Mouse (Mus musculus) spleen, adult 10 weeks (tissue): ENCODE data around the gene Olfr1340. TPM values are rescaled to one million over a fixed set of nuclear protein-coding genes. Genes with fewer than 3 reads are reported as not detected.

Experiments used
- polyA plus RNA-seq: library from polyadenylated mRNA; stranded (reverse); fragments of 350-450 nt; fragmentation: Illumina TruSeq; extraction: RNeasy Lipid Tissue Mini Kit (QIAGEN cat#74804); gene quantifications from one replicate; pipeline ENCODE4 v1.2.3, GENCODE M21; 2015; ENCODE audit warnings: low replicate concordance; ENCODE audit not compliant: insufficient read depth

The Olfr1340 gene
- not detected for polyA plus RNA-seq

DNA sequence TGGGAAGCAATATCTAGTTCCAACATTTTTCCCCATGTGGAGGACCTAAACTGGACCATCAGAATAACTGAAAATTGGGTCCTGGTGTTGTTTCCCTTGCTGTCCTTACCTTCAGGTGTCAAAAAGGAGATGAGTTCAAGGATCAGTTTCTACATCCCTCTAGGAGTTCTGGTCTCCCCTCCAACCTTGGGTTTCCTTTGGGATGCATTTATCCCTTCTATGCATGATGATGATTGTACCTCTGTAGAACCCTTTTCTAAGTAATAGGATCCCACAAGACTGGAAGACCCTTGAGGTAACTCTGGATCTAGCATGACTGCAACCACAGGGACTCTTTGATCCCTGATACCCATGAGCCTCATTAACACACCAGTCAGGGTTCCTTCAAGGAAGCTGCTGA, at the start of gene Olfr1340:
Gene Olfr1340, plus strand, starts transcription at position 301 of the 400 bp plus-strand sequence.

DNA sequence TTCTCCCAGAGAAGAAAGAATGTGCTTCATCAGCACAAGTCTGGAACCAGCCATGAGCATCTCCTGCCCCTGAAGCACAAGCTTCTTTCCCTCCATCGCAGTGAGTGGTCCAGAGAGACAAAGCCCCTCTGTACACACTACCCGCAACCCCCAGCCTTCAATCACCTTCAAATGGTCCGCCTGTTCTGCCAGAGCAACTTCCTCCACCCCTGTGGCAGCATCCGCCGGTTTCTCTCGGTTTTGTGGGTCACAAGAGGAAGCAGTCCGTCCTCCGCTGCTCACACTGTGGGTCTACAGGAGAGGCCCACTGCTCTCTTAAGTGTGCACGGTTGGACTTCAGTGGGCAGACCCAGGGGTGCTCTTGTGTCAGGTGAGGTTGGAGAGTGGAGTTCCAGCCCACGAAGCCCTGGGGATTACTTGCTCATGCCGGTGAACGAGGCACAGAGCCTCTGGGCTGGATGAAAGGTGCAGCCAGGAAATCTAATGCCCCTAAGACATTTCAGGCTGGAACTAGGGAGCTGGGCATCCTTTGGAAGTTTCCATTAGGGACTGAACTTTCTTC, 27.4 kb upstream of the Olfr1340 start, which contains the start of gene Olfr1342:
Gene Olfr1342, minus strand, starts transcription at position 345 of the 562 bp plus-strand sequence.

DNA sequence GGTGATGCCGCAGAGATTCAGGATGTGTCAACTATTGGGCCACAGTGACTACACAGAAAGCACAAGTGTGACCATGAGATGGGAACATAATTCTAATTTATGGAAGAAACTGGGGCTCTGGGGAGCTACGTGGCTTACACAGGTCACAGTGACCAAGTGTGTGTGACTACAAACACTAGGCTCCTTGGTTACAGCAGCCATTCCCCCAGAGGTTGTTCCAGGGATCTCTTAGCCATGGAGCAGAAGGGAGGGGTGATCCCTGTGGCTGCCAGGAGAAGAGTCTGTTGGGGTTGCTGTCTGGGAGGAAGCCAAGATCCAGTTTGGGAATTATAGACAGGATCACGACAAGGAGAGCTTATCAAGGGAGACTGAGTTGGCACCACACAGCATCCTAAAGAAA, 16.7 kb upstream of the Olfr1340 start, which contains the start of gene Olfr1341:
Gene Olfr1341, plus strand, starts transcription at position 301 of the 400 bp plus-strand sequence.

DNA sequence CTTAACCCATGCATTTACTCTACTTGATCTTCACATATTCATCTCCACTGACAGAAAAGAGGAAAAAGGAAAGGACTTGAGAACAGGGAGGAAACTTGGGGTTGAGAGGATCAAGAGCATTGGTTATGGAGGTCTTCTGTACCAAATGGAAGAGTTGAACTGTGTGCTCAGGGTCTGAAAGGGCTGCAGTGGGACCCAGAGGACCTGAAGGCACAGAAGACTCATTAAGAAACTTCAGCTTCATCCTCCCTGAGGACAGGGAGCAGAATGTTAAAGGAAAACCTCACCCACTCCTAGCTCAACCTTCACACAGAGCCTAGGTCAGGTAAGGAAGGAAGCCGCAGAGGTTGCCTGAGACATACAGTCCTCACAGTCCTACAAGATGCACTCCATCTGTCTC, 11.9 kb downstream of the Olfr1340 start, which contains the start of gene Olfr1339:
Gene Olfr1339, plus strand, starts transcription at position 301 of the 400 bp plus-strand sequence.

DNA sequence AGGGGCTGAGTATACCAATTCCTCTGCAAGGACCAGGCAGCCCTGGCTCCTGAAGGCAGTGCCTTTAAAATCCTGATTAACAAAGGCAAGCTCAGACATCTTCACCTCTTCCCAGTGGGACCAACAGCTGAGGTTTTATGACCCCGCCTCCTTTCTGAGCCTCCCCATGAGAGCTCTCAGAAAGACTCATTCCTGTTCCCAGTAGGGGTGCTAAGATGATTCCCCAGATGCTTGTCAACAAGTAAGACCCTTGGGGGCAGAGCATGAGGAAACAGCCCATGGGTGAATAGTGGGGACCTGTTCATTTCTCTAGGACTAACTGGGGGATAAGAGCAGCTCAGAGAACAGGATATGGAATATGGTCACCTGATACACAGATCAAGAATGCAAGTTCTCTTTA, 38.7 kb downstream of the Olfr1340 start, which contains the start of gene Olfr1338:
Gene Olfr1338, minus strand, starts transcription at position 101 of the 400 bp plus-strand sequence.

Other genes starting within 250 kb of the Olfr1340 start
- gene Tie1, start 230.1 kb upstream of the Olfr1340 start, polyA plus RNA-seq = 7.6 TPM
- gene 2610528J11Rik, start 193.1 kb upstream of the Olfr1340 start, polyA plus RNA-seq = not detected
- gene Tmem125, start 176.1 kb upstream of the Olfr1340 start, polyA plus RNA-seq = not detected
- not detected for gene Cfap57, start 99.4 kb upstream of the Olfr1340 start, polyA plus RNA-seq
- gene Ebna1bp2, start 99.3 kb upstream of the Olfr1340 start, polyA plus RNA-seq = 91.8 TPM
- not detected for gene Olfr62, start 61.2 kb upstream of the Olfr1340 start, polyA plus RNA-seq
- gene Olfr1342, start 27.4 kb upstream of the Olfr1340 start, polyA plus RNA-seq = not detected
- gene Olfr1341, start 16.6 kb upstream of the Olfr1340 start, polyA plus RNA-seq = not detected
- not detected for gene Olfr1339, start 12.0 kb downstream of the Olfr1340 start, polyA plus RNA-seq
- not detected for gene Olfr1338, start 38.6 kb downstream of the Olfr1340 start, polyA plus RNA-seq
- not detected for gene Olfr1337, start 62.4 kb downstream of the Olfr1340 start, polyA plus RNA-seq
- gene Olfr1335, start 89.8 kb downstream of the Olfr1340 start, polyA plus RNA-seq = not detected
- gene Olfr1333, start 116.1 kb downstream of the Olfr1340 start, polyA plus RNA-seq = not detected
- not detected for gene Olfr1331, start 144.5 kb downstream of the Olfr1340 start, polyA plus RNA-seq
- gene Olfr1330, start 168.5 kb downstream of the Olfr1340 start, polyA plus RNA-seq = not detected
- not detected for gene Olfr1329, start 197.3 kb downstream of the Olfr1340 start, polyA plus RNA-seq
- gene Olfr1328, start 218.5 kb downstream of the Olfr1340 start, polyA plus RNA-seq = not detected
- gene Lao1, start 241.4 kb downstream of the Olfr1340 start, polyA plus RNA-seq = not detected